Mouse (Mus musculus) embryonic facial prominence, embryonic 14.5 days (tissue): Measurements from ENCODE around the gene Olfr1466. TPM values are rescaled to one million over a fixed set of nuclear protein-coding genes. Genes with fewer than 3 reads are reported as not detected.

Experiments
- ATAC-seq: fragments of 200-750 bp; cut with Nextera tagmentation; 2 replicates; pipeline ENCODE4 v1.8.0; 2017; ENCODE audit warnings: low read depth, moderate number of reproducible peaks, moderate TSS enrichment
- DNase-seq: peaks from one replicate; pipeline ENCODE4 v3.0.0-alpha.2; 2015; ENCODE audit warnings: low spot score
- H3K27ac ChIP-seq: fragments of 300-500 bp; sonication (generic); replicated peaks from 2 replicates; pipeline ENCODE4 v1.5.1; 2014; ENCODE audit warnings: low read depth, mild to moderate bottlenecking, low read length, moderate library complexity
- H3K27me3 ChIP-seq: fragments of 300-500 bp; sonication (generic); replicated peaks from 2 replicates; pipeline ENCODE4 v1.6.1; 2014; ENCODE audit warnings: low read length; ENCODE audit not compliant: control insufficient read depth, insufficient read depth
- H3K36me3 ChIP-seq: fragments of 300-500 bp; sonication (generic); 2 replicates; pipeline ENCODE4 v1.6.1; 2014; ENCODE audit warnings: low read length, mixed read lengths; ENCODE audit not compliant: control insufficient read depth, insufficient read depth
- H3K4me1 ChIP-seq: fragments of 300-500 bp; sonication (generic); 2 replicates; pipeline ENCODE4 v1.6.1; 2014; ENCODE audit warnings: antibody characterized with exemption, low read length; ENCODE audit not compliant: control insufficient read depth, insufficient read depth
- H3K4me2 ChIP-seq: fragments of 300-500 bp; sonication (generic); 2 replicates; pipeline ENCODE4 v1.6.1; 2014; ENCODE audit warnings: low read depth, mild to moderate bottlenecking, low read length, moderate library complexity, mixed read lengths
- H3K4me3 ChIP-seq: fragments of 300-500 bp; sonication (generic); 2 replicates; pipeline ENCODE4 v1.5.1; 2014; ENCODE audit warnings: low read depth, mild to moderate bottlenecking, low read length
- H3K9ac ChIP-seq: fragments of 300-500 bp; sonication (generic); 2 replicates; pipeline ENCODE4 v1.6.1; 2014; ENCODE audit warnings: low read depth, mild to moderate bottlenecking, low read length, moderate library complexity, mixed read lengths
- H3K9me3 ChIP-seq: fragments of 300-500 bp; sonication (generic); 2 replicates; pipeline ENCODE4 v1.6.1; 2016; ENCODE audit warnings: low read length; ENCODE audit not compliant: control insufficient read depth
- WGBS: fragments of 180-500 bp; shearing (Covaris S2); extraction: QIAGEN DNeasy Blood & Tissue Kit; methylation state at CpG from one replicate; pipeline ENCODE4 v1.1.7; 2014; 5-methylcytosine and 5-hydroxymethylcytosine counted together
- polyA plus RNA-seq: library from polyadenylated mRNA; unstranded; fragments of >200 nt; fragmentation: Nextera tagmentation; extraction: Ambion mirVana; gene quantifications from 2 replicates; pipeline ENCODE4 v1.2.1, GENCODE M21; 2014

Gene Olfr1466
- polyA plus RNA-seq: not detected in 2 replicates

DNA sequence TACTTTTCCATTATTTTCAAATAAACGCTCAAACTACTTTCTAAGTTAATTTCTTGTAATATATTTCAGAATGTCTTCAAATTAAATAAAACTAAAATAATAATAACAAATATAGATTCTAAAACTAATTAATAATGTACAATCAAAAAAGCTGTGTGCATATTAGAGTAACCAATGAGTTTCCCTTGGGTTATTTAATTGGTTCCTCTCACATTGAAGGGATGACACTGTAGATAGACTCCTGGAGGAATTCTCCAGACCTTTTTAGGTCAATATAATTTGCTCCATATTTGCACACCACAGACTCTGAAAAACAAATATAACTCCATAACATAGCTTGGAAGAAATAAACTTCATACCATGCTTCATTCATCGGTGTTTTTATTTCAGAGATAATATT lies at the start of gene Olfr1466:
Olfr1466 (plus strand) TSS at position 301 of the 400 bp plus-strand sequence.
- ATAC-seq (no peak), DNase-seq (no peak)
- Histone ChIP-seq H3K27me3 (no peaks in the 10 kb centered on the region), H3K9ac (no peak within 1 kb of the TSS), H3K27ac (no peak within 1 kb of the TSS), H3K9me3 (peaks cover 13% of the 10 kb centered on the region; the same call in 1 of the 2 replicates), H3K4me3 (no peak within 1 kb of the TSS), H3K4me1 (no peaks in the 10 kb centered on the region), H3K4me2 (no peak within 1 kb of the TSS), H3K36me3 (no peaks in the 10 kb centered on the region)
- WGBS: 90% methylated on average over 2 of the region's 2 CpGs

GRCm38 (mm10) chr19:13315441-13315840 lies 23.2 kb upstream of the Olfr1466 start, which contains the start of gene Olfr1465:
Gene Olfr1465 (minus strand): TSS chr19:13315541.
- ATAC-seq (no peak), DNase-seq (no peak)
- Histone ChIP-seq H3K4me3 (no peak within 1 kb of the TSS), H3K4me2 (no peak within 1 kb of the TSS), H3K9ac (no peak within 1 kb of the TSS), H3K27ac (no peak within 1 kb of the TSS), H3K9me3 (peaks cover 5% of the 10 kb centered on the region; the same call in 1 of the 2 replicates), H3K27me3 (no peaks in the 10 kb centered on the region), H3K36me3 (no peaks in the 10 kb centered on the region), H3K4me1 (no peaks in the 10 kb centered on the region)

GRCm38 (mm10) chr19:13361936-13362335 lies 23.3 kb downstream of the Olfr1466 start, which contains the start of gene Olfr1467:
Gene Olfr1467 (plus strand): TSS chr19:13362236.
- Histone ChIP-seq H3K4me3 (no peak within 1 kb of the TSS), H3K36me3 (no peaks in the 10 kb centered on the region), H3K4me1 (no peaks in the 10 kb centered on the region), H3K9me3 (peaks cover 18% of the 10 kb centered on the region; the same call in 1 of the 2 replicates), H3K27ac (no peak within 1 kb of the TSS), H3K9ac (no peak within 1 kb of the TSS), H3K4me2 (no peak within 1 kb of the TSS), H3K27me3 (no peaks in the 10 kb centered on the region)
- no peak for DNase-seq
- WGBS: 71% methylated on average over 2 of the region's 2 CpGs
- ATAC-seq: no peak

Other genes with a start within 250 kb of the Olfr1466 start
- not detected in 2 replicates for gene Olfr1457, start 241.0 kb upstream of the Olfr1466 start, polyA plus RNA-seq
- not detected in 2 replicates for gene Olfr1458, start 232.1 kb upstream of the Olfr1466 start, polyA plus RNA-seq
- gene Olfr1459, start 189.3 kb upstream of the Olfr1466 start, polyA plus RNA-seq: 0.11 TPM in 1 of 2 replicates, not detected in the other
- not detected in 2 replicates for gene Olfr1461, start 175.9 kb upstream of the Olfr1466 start, polyA plus RNA-seq
- not detected in 2 replicates for gene Olfr1462, start 153.1 kb upstream of the Olfr1466 start, polyA plus RNA-seq
- not detected in 2 replicates for gene Olfr1463, start 107.5 kb upstream of the Olfr1466 start, polyA plus RNA-seq
- not detected in 2 replicates for gene Olfr1465, start 23.3 kb upstream of the Olfr1466 start, polyA plus RNA-seq
- not detected in 2 replicates for gene Olfr1467, start 23.4 kb downstream of the Olfr1466 start, polyA plus RNA-seq
- gene Olfr1469, start 69.0 kb downstream of the Olfr1466 start, polyA plus RNA-seq: not detected in 2 replicates
- not detected in 2 replicates for gene Olfr1471, start 104.5 kb downstream of the Olfr1466 start, polyA plus RNA-seq
- not detected in 2 replicates for gene Olfr1472, start 117.2 kb downstream of the Olfr1466 start, polyA plus RNA-seq
- gene Olfr1474, start 130.7 kb downstream of the Olfr1466 start, polyA plus RNA-seq: not detected in 2 replicates
- gene Olfr1475, start 141.3 kb downstream of the Olfr1466 start, polyA plus RNA-seq: not detected in 2 replicates
- not detected in 2 replicates for gene Olfr1477, start 161.7 kb downstream of the Olfr1466 start, polyA plus RNA-seq
- not detected in 2 replicates for gene Olfr1480, start 189.1 kb downstream of the Olfr1466 start, polyA plus RNA-seq
- gene Olfr1484, start 244.6 kb downstream of the Olfr1466 start, polyA plus RNA-seq: not detected in 2 replicates